In the genomic region with DNA sequence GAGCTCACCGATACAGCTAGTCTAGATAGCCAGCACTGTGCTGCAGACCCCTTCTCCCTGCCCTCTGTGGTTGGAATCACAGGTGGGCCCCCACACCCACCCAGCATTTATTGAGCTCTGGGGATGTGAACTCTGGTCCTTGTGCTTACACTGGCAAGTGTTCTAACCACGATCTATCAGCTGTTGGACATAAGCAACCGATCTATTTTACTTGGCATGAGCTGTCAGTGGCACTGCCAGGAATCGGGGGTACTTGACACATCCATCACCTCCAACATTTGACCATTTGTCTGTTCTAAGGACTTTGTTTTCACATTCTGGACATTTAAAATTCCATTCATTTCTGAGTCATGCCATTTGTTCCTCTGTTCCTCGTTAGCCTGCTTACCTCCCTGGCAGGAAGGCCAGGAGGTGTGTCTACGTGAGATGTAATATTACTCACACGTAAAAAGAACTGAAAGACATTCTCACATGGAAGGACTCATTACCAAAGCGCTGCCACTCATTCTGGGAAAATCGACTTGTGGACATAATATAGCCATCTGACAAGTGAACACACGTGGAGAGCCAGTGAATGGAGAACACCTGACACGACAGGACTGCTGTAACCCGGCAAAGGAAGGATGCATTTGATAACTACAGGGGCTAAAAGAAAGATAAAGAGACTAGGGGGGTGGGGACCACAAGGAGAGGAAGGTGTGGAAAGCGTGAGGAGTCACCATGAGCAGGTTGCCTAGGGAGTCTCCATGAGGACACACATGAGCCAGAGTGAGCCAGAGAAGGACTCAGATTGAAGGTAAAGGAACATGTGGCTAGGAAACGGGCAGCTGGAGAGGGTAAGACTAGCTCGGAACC, we compare ENCODE assay signal across 28 mouse cellular contexts. TPM values are rescaled to one million over a fixed set of nuclear protein-coding genes. Genes with fewer than 3 reads are reported as not detected.
A peak's percentile ranks its signal among the peaks of the same experiment; 100 is the strongest.
DNase-seq lines count a peak whose midpoint lies in the region; TF ChIP-seq lines count a peak whose summit lies in the region.
"Had no signal": no experiment of that assay in that cellular context is flagged by ENCODE, and none has a peak within 500 bp of the region (broad histone marks: within the 10 kb centered on the region; RNA-seq: fewer than 3 reads in every experiment).

No protein-coding gene starts in this region.

- intact Hi-C loops in left cerebral cortex, postnatal 36 days (cut with DNase I) = no loop called here

- H3ac ChIP-seq in myocyte (ENCODE audit: control insufficient read depth, insufficient read length) = no peak overlapping the region

- no peak overlapping the region for H3K4me2 ChIP-seq in myocyte (ENCODE audit: low read depth)
- H3K4me2 ChIP-seq: embryonic facial prominence, embryonic 15.5 days; forebrain, embryonic 15.5 days; heart, embryonic 11.5 days; heart, embryonic 15.5 days; hindbrain, embryonic 15.5 days had no signal

- no peaks in the 10 kb centered on the region for H3K79me2 ChIP-seq in myocyte (ENCODE audit: control insufficient read depth, insufficient read depth)

- peak; percentile 12 to 34 for DNase-seq in lung, adult 18-20 months
- no peak for DNase-seq in lung, postnatal 14 days
- peak; percentile 44 for DNase-seq in 3T3-L1 (ENCODE audit: low read depth, low spot score)
- peak; percentile 81 for DNase-seq in Muller cell, postnatal 12 days (ENCODE audit: inconsistent ontology term)
- DNase-seq in left cerebral cortex, postnatal 36 days (ENCODE audit: low spot score in 2 of 2) = no peak
- DNase-seq in urinary bladder, adult 2 months (ENCODE audit: low spot score) = no peak
- DNase-seq: adrenal gland, adult 2 months; adrenal gland, postnatal 25 days; B cell, adult 2 months; cerebellum, adult 11 months; cerebellum, adult 8-10 months; cerebellum, postnatal 14 days; embryo, embryonic 11 days; gastrocnemius, postnatal 36 days; heart, adult 18-20 months; heart, postnatal 36 days had no signal

- no peaks in the 10 kb centered on the region for H3K36me3 ChIP-seq in myocyte (ENCODE audit: control insufficient read depth, insufficient read depth)
- H3K36me3 ChIP-seq: embryonic facial prominence, embryonic 15.5 days; forebrain, embryonic 15.5 days; G1E; heart, embryonic 15.5 days; hindbrain, embryonic 15.5 days had no signal

- TF ChIP-seq POLR2A in myocyte (IDR thresholded peaks at IDR 0.05; ENCODE audit: insufficient read length, low read depth) = no peak

- no peak overlapping the region for H3K4me3 ChIP-seq in myocyte
- H3K4me3 ChIP-seq: embryonic facial prominence, embryonic 15.5 days; erythroblast, embryonic 14.5 days; forebrain, embryonic 15.5 days; heart, embryonic 15.5 days; hindbrain, embryonic 15.5 days had no signal

- H3K27me3 ChIP-seq in myocyte (ENCODE audit: control insufficient read depth, insufficient read depth, insufficient read length) = no peaks in the 10 kb centered on the region
- H3K27me3 ChIP-seq: embryonic facial prominence, embryonic 15.5 days; forebrain, embryonic 15.5 days; heart, embryonic 15.5 days; hindbrain, embryonic 15.5 days; Patski had no signal

TF ChIP-seq in myocyte, 11 proteins besides CTCF, POLR2A, EP300 and RAD21:
- TF ChIP-seq TCF12 (IDR thresholded peaks at IDR 0.05; ENCODE audit: insufficient read depth, poor library complexity, severe bottlenecking) (no peak), REST (IDR thresholded peaks at IDR 0.05; ENCODE audit: insufficient read depth, insufficient read length) (no peak), MYOD1 (IDR thresholded peaks at IDR 0.05; ENCODE audit: control insufficient read depth in 1 of 3, insufficient read length in 2 of 3, low read depth in 2 of 3) (peak in 2 of 3 experiments; percentile 19 to 25), POLR2AphosphoS2 (IDR thresholded peaks at IDR 0.05; ENCODE audit: insufficient read length, low read depth) (no peak), TCF3 (IDR thresholded peaks at IDR 0.05; ENCODE audit: insufficient read length, low read depth) (no peak)

RNA-seq across cellular contexts. Expression of gene Scnn1b, which starts 56.9 kb away (rescaled TPM):
- polyA plus RNA-seq in myocyte (2012; fragmentation: generic; extraction: Trizol) = not detected
- total RNA-seq in left cerebral cortex, postnatal 36 days (2021) = not detected
- 15.3 and 16.5 TPM in 2 replicates for polyA plus RNA-seq in urinary bladder, adult 2 months (2012; rRNA removed)
- total RNA-seq: adrenal gland, adult 2 months; adrenal gland, postnatal 25 days; common myeloid progenitor, adult 5-6 weeks; gastrocnemius, postnatal 36 days; heart, adult 18-20 months; heart, postnatal 36 days had no signal
- polyA plus RNA-seq: activated CD4-positive, CD25-positive, alpha-beta regulatory T cell, adult 4 months; CD4-positive, CD25-positive, alpha-beta regulatory T cell, adult 4 months; erythroblast, embryonic 14.5 days; G1E; heart, embryonic 11.5 days had no signal

Comparison
In these comparisons a context has a peak if more than half of its experiments do, and no peak if none do; other contexts are left out.
1. DNase-seq: peak in lung, adult 18-20 months (2 of 2), 3T3-L1 (single experiment) and Muller cell, postnatal 12 days (single experiment); none in lung, postnatal 14 days (single experiment), left cerebral cortex, postnatal 36 days (0 of 2) and urinary bladder, adult 2 months (single experiment).
2. RNA of gene Scnn1b, which starts 56.9 kb away (polyA plus RNA-seq): 15.3 to 16.5 TPM in urinary bladder, adult 2 months; not detected in myocyte (single experiment); every median in the first group is over 10 times any median in the second.